Mouse (Mus musculus) G1E (cell line): ENCODE measurements around the gene Ccno.

ENCODE experiments used
- CTCF ChIP-seq: IDR thresholded peaks from 2 replicates; pipeline ENCODE4 v1.5.1; 2012; ENCODE audit warnings: low read depth, low read length, inconsistent platforms, mixed read lengths
- GATA1 ChIP-seq: IDR thresholded peaks from 2 replicates; pipeline ENCODE4 v1.6.1; 2012; ENCODE audit warnings: borderline replicate concordance, low read length, inconsistent platforms, mixed read lengths
- POLR2AphosphoS5 ChIP-seq: IDR thresholded peaks from 2 replicates; pipeline ENCODE4 v1.6.1; 2012; ENCODE audit warnings: low read depth, low read length, inconsistent platforms; ENCODE audit not compliant: insufficient replicate concordance

- no peak for TF ChIP-seq CTCF
- no peak for TF ChIP-seq GATA1
- TF ChIP-seq POLR2AphosphoS5 = no peak
These were observed 1.3 kb downstream of the Ccno start for GRCm38 (mm10) chr13:112988866-112989265.
